Mouse (Mus musculus): ENCODE measurements at regions not wholly inside any gene's neighbourhood (a gene's known extent, or its start where the extent isn't known, plus 50 kb on each side); places are given as distances from the start of the nearest gene placed in this dataset.

DNA sequence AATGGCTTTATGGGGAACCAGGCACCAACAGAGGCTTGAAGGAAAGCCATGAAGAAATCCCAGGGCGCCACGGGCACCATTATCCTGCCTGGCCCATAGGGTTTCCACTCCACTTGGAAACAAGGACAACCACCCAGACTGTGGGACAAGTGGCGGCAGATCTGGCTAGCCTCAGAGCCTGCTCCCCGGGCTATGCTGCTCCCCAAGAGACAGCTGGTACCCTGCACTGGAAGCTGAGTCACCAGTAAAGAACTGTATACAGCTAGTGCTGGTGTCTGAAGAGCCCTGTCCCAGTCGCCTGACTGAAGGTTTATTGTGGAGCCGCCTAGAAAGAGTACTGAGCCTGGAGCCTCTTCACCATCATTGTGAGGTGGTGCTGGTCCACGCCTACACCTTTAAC is 140.6 kb upstream of the Zfp703 start:
- DNase-seq (ENCODE audit: low spot score in 2 of 2): no peak

DNA sequence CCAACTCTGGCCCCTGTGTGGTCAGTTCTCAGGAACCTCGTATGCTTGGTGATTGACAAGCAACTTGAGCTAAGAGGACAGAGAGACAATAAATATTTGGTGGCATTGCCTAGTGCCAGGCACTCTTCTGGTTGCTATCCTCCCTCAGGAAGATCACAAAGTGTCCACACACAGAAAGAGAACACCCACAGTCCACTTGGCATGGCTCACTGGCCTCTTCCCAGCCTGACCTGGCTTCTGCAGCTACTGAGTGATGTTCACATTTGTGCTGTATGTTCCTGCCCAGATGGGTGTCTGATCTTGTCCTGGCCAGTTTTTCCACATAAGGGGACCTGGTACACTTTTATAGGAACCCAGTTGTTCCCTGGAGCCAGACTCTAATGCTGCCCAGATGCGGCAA is 136.8 kb upstream of the Zfp703 start:
- DNase-seq (ENCODE audit: low spot score in 2 of 2): no peak

DNA sequence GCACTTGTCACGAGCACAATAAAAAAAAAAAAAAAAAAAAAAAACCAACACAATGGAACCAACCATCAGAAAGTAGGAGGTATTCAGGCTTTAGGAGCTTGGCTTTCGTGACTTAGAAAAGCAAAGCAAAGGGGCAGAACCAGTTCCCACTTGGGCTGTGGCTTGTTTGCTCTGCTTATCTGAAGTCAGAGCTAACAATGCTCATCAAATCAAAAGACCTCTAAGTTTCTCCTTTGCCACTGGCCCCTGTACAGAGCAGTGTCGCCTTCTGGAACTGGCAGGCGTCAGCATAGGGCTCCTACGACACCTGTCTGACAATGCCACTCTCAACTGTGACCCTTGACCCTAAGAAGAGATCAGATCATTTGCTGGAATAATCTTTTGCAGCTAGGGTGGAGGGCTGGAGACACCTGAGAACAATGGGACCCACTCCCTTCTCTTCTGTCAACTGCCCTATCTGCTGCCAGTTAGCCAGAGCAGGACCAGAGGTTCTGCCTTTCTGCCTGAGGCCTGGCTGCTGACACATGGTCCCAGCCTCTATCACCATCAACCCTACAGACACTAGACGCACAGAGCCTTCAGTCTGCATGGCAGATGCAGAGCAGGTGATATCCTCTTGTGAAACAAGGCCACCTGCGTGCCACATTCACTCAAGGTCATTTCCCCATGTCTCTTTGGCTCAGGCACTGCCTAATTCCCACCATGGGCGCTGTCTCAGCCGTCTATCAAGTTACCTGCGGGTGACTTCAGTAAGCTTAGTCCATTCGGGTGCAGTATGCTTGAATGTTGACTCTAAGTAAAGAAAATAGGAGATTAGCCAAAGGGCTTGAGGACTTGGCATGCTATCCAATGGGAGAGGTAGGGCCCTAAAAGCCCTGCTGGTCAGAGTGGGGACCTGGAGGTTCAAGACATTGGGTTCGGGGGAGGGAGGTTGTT is 136.1 kb upstream of the Zfp703 start:
- DNase-seq (ENCODE audit: low spot score in 2 of 2): no peak

DNA sequence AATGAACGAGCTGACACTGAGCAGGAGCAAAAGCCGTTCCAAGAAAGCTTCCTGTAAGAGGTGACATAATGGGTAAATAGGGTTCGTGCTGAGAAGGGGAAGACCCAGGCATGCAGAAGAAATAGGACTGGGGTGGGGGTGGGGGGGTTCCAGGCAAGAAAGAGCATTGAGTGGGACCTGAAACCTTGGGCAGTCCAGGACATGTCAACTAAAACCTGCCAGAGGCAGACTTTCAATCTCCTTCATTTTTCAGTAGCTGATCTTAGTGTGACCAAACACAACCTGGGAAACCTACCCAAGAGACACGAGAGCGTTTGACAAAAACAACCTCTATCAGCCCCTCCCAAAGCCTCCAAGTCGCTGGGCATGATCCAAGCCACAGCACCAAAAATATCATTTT is 133.4 kb upstream of the Zfp703 start:
- DNase-seq (ENCODE audit: low spot score in 2 of 2): no peak

DNA sequence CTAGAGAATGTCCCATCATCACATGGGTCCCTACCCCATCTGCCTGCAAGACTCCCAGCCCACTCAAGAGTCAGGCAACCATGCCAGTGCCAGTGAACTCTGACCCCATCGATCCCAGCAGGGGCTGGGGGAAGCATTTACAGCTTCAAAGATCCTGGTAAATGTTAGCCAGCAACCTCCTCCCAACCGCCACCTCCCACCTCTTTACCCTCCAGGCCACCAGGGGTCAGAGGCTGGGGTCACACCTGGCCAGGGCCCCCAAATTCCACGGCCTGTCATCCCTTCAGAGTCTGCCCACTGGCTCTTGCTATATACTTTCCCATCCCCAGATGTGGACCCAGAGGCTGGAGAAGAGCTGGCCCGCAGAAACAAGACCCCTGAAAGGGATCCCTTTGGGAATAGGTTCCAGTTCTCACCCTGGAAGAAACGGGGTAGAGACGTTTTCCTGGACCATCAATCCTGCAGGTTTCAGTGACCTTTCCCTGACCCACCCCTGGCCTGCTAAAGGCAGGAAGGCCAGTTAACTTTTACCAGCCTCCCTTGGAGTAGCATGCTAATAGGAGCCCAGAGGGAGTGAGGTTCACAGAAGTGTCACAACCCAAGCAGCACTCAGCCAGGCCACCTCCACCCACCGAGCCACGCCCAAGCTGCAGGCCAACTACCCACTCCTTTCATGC is 132.9 kb upstream of the Zfp703 start:
- no peak for DNase-seq (ENCODE audit: low spot score in 2 of 2)

DNA sequence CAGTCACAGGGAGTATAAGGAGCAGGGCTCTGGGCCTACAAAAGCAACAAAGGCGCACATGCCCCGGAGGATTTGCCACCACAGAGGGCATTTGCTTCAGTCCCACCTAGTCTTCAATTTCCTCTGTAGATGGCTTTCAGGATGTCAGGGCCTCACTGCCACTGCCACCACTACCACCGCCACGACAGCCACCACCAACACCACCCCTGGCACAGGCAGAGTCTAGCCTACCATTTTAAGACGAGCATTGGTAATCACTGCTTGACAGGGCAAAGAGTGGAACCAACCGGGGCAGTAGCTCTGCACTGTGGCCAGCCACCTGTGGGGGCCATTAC is 132.3 kb upstream of the Zfp703 start:
- no peak for DNase-seq (ENCODE audit: low spot score in 2 of 2)

DNA sequence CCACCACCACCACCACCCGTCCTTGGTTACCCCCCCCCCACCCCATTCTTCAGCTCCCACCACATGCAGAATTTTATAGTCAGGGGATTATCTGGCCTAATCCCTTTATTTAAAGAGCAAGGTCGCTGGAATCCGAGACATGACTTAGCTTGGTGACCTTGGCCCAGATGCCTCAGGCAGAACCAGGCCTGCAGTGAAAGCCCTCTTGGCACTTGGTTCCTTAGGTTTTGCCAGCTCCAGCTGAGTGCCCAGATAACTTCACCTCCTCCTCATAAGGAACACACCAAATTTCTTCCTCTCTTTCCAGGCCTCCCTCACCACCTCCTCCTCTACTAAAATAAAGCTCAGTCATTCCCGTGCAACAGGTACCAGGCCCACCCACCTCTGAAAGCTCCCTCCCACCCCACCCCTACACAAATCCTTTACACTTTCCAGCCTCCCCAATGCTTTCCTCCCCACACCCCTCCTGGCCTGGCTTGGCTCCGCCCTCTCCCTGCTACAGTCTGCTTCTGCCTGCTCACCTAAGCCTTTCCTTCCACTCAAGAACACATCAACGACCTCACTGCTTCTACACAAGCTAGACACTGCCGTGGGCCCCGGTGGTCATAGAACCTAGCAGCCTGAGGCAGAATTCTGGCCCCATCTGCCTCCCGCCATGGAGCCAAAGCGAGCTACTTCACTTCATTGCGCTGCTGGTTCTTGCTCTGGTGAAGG is 131.5 kb upstream of the Zfp703 start:
- no peak for DNase-seq (ENCODE audit: low spot score in 2 of 2)

DNA sequence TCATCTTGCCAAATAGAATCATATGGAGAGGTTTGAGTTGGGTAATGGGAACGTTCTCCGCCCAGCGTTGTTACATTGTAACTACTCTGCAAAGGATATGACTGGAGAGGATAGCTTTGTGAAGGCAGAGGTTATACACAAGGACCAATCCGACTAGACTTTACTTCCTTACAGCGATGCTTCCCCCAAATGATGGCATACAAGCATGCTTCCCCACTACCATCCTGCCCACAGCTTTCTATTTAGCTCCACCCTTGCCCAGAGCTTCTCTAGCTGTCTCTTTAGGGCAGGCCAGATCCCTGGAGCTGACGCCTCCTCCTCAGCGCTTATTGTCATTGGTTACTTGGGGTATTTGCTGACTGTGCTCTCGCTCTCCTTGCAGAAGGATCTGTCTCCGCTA is 130.1 kb upstream of the Zfp703 start:
- no peak for DNase-seq (ENCODE audit: low spot score in 2 of 2)

DNA sequence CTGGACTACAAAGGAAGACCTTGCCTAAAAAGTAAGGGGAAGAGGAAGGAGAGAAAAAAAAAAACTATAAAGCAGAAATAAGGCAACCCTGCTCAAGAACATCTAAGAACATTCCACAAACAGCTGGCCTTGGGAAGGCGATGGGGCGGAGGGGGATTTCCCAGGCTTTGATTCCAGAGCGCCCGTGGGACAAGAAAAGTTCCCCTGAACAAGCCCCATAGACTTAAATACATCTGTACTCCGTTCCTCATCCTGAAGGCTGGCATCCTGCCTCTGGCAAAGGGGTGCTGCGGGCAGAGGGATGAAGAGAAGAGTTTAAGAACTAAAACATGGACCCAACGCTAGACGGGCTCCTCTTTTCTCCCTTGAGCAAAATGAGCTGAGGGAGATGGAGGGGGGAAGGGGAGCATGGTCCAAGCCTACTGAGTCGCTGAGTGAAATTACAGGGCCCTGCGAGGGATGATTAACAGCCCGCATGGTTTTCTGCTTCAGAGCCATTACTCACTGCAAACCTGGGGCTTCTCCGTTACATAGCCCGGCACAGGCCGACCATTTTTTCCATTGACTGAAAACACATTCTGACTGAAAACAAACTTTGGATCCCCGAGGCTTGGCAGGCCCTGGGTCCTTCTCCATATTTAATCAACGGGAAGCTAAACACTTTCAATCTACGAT is 128.9 kb upstream of the Zfp703 start:
- DNase-seq (ENCODE audit: low spot score in 2 of 2): no peak

DNA sequence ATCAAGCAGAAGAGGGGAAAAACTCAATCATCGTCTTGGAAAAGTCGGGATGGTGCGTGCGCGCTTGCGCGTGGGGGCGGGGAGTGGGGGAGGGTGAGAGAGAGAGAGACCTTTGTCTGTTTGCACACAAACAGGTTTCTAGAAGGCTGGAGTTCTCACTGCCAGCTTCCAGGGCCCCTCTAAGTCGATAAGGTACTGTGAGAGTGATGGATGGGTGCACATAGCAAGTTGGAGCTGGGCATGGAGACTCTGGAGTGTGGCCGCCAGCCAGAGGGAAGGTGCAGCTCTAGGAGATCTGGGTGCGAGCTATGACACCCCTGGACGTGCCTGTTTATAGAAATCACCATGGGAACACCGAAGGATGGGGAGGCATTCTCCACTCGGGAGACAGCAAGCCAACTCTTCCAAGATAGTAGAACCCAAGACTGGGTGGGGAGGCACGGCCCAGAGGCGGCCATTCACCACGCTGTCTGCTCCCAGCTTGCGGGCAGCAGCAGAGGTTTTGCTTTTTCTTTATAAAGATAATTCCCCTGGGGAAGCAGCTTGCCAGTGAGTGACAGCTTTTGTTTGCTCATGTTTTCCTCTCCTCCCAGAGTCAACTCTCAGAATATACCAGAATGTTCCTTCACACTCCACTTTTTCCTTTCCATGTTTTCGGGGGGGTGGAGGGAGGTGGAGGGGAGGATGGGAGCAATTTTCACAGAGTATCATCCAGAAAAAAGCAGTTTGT is 128.0 kb upstream of the Zfp703 start:
- no peak for DNase-seq (ENCODE audit: low spot score in 2 of 2)

DNA sequence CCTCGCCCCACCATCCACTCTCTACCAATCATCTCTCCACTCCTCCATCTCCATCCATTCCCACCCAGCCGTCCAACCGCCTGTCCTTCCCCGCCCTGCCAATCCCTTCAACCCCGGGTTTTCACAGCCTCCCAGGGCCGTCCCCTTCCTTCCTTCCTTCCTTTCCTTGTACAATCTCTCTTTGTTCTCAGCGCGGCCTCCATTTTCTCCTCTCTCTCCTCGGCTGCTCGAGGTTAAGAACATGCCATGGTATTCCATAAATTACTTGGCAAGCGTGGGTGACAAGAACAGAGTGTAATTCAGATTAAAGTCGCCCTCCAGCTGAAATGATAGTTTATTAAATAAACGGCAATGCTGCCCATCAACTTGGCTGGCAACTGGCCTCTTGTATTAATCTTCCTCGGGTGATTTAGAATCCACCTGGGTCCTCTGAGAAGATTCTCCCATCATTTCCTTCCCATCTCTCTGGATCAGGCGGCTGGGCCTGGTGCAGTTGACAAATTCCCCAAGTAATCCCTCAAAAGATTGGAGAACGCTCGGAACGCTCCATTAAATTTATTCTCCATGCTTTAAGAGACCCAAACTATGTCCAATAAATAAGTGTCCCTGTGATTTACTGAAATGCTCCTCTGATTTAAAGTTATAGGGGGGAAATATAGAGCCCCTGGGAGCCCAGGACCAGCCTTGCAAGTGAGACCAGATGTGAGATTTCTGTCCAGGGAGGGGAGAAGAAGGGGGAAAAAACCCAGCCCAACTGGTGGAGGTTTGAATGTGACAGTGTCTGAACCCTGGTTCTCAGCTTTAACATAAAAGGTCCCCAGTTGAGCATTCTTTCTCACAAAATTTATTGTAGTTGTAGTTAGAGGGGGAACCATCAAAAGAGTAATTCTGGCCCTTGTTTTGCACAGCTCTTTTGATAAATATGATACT is 125.0 kb upstream of the Zfp703 start:
- DNase-seq (ENCODE audit: low spot score in 2 of 2): no peak

DNA sequence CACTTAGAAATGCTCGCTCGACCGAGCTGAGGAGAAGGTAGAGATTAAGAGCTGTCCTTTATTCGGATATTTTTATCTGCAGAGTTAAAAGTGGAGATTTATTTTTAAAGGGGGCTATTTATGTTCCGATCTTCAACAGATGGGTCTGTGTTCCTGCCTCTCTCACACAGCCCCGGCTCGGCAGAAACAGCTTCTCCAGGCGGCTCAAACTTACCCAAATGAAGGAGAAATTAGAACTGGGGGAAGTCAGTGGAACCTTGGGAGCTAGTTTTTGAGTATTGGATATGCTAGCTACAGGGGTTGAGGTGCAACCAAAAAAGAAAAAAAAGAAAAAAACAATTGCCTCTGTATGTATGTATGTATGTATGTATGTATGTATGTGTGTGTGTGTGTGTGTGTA is 124.2 kb upstream of the Zfp703 start:
- DNase-seq (ENCODE audit: low spot score in 2 of 2): no peak

DNA sequence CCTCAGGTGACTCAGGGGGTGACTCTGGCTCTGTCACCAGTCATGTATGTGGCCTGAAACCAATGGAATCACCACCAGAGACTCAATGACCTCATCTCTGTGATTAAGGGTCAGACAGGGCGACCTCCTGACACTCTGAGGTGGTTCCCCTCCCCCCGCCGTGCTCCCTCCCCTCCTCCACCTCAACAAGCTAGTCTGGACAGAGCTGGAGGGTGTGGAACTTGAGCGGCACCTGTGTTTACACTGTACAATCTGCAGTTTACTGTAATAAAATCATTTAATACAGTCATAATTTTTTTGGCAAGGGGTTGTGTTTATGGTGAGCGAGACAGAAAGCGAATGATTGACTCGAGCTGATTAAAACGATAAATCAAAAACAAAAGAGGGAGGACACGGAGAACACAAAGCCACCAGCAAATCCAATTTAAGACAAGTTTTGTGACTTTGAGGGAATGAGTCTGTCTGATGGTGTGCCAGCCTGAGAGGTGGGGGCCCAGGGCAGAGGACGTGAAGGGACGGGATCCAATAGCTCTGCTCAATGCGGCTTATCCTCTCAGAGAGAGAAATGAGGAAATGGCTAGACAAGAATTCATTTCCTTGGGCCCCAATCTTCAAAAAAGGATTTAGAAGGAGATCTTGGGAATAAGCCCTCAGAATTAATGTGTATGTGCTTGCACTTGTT is 122.4 kb upstream of the Zfp703 start:
- no peak for DNase-seq (ENCODE audit: low spot score in 2 of 2)

DNA sequence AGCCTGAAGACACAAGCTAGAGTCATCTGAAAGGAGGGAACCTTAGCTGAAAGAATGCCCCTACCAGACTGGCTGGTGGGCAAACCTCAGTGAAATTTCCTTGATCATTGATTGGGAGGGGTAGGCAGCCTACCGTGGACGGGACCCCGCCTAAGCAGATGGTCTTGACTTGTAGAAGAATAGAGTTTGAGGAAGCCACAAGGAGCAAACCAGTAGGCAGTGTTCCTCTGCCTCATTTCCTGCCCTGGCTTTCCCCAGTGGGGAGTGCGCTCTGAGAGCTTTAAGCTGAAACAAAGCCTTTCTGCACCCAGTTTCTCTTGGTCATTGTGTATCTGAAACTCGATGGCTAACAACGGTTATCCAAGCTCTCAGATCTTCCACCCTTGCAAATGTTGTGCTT is 121.9 kb upstream of the Zfp703 start:
- DNase-seq (ENCODE audit: low spot score in 2 of 2): no peak

DNA sequence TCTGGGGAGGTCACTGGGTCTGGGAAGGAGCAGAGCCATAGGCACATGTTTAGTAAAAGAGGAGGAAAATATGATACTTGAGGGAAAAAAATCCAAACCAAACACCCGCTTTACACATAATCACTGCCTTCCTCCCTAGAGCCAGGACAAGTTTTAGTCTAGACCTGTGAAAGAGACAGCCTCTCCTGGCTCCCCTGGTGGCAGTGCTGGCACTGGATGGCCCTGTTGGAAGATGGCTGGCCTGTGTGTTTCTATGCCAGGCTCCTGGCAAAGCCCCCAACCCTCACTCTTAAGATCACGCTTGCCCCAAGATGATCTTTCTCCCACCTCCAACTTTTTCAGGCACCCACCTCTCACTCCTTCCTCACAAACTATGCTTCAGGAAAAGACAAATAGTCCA is 112.6 kb upstream of the Zfp703 start:
- no peak for DNase-seq (ENCODE audit: low spot score in 2 of 2)

DNA sequence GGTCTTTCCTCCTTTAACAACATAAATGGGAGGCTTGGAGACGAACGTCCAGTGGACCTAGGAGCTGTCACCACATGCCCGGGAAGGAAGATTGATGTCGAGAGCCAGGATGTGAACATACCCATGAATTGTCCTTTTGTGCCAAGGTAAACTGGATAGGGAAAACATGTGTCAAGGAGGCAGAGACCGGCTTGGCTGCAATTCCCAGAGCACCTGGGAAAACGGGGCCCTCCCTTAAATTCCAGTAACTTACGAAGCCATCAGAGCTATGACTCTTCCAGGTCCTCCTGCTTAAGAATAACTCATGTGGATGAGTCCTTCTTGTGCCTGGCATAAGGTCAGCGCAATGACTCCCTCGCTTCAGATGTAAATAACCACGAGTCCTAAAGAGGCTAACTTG is 112.2 kb upstream of the Zfp703 start:
- DNase-seq (ENCODE audit: low spot score in 2 of 2): no peak

DNA sequence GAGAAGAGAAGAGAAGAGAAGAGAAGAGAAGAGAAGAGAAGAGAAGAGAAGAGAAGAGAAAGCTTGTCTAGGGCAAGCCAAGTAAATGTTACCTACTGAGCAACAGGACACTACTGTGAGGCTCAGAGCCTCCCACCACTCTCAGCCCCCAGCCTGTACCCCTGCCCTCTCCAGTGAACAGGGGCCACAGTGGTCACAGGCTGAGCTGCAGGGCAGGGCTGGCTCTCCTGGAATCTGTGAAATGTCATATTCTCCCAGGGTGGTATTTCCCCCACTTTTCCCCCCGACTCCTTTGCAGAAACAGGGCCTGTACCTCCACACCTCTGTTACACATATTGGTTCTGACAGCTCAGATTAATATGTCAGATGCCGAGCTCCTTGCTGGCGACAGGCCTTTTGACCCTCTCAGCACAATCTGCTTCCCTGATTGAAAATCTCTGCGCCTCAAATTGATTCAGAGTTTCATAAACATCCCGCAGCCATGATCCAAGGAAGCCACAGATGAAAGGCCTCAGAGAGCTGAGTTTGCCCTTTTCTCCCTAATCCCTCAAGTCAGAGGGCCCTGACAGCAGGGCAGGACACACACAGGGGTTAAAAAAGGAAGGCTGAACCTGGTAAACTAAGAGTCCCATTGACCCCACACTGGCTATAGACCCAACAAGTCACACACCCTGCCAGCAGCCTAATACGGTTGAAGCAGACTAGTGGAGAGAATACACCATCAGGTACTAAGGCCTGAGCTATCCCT is 108.8 kb upstream of the Zfp703 start:
- no peak for DNase-seq (ENCODE audit: low spot score in 2 of 2)

DNA sequence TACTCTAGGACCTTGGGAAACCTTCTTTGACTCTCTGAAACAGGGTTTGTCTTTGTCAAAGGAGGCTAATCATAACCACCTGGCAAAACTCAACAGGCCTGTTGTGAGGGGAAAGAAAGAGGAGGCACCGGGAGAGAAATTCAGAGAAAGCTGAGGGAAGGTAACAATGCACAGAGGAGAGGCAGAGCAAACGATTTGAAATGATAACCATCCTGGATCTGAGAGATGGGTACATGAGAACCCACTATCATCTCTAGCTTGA is 108.3 kb upstream of the Zfp703 start:
- DNase-seq (ENCODE audit: low spot score in 2 of 2): no peak

DNA sequence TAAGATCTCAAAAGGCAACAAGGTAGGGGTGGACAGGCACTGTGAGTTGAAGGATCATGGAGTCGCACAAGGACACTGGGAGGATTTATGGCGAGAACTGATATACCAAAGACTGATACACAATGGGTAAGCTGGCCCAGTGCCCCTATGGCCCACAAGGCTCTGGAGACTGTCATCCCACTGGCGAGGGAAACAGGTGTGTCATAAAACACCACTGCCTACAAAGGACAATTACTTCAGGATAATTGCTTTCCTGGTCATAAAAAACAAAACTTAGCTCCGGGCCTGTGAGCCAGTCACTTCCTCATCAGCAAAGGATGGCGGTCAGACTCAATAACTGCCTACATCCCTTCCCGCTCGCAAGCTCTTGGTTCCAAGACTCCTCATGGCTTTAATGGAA is 105.3 kb upstream of the Zfp703 start:
- no peak for DNase-seq (ENCODE audit: low spot score in 2 of 2)
